Mouse (Mus musculus) cerebellum, adult 9-10 months (tissue): ENCODE data around the gene Eno1.
A peak's percentile ranks its signal among the peaks of the same experiment; 100 is the strongest.

Experiments
- DNase-seq: peaks from one replicate; pipeline ENCODE4 v3.0.0; 2022

The Eno1 gene

GRCm38 (mm10) chr4:150236521-150237481 is at the start of gene Eno1:
Gene Eno1, plus strand, starts transcription at chr4:150236721.
- DNase-seq, result peak; percentile 96

- no peak for DNase-seq
Measured at GRCm38 (mm10) chr4:150188236-150188635, 48.3 kb upstream of the Eno1 start.

GRCm38 (mm10) chr4:150192199-150192598 is 44.3 kb upstream of the Eno1 start:
- DNase-seq, result no peak

GRCm38 (mm10) chr4:150193915-150194314 is 42.6 kb upstream of the Eno1 start:
- DNase-seq, result no peak

- no peak for DNase-seq
Measured at GRCm38 (mm10) chr4:150198268-150198667, 38.3 kb upstream of the Eno1 start.

- no peak for DNase-seq
Measured at GRCm38 (mm10) chr4:150201232-150201631, 35.3 kb upstream of the Eno1 start, which contains the start of gene Car6. Gene Car6, minus strand, starts transcription at chr4:150201332.

- no peak for DNase-seq
Measured at GRCm38 (mm10) chr4:150202702-150203101, 33.8 kb upstream of the Eno1 start.

GRCm38 (mm10) chr4:150204877-150205276 is 31.6 kb upstream of the Eno1 start:
- DNase-seq, result no peak

GRCm38 (mm10) chr4:150209751-150210150 is 26.8 kb upstream of the Eno1 start:
- DNase-seq, result no peak

- DNase-seq, result no peak
Measured at GRCm38 (mm10) chr4:150210306-150210705, 26.2 kb upstream of the Eno1 start.

- DNase-seq, result no peak
Measured at GRCm38 (mm10) chr4:150211930-150212552, 24.5 kb upstream of the Eno1 start.

- no peak for DNase-seq
Measured at GRCm38 (mm10) chr4:150212553-150212971, 24.0 kb upstream of the Eno1 start.

- DNase-seq, result peak; percentile 28
Measured at GRCm38 (mm10) chr4:150213910-150214309, 22.6 kb upstream of the Eno1 start.

- no peak for DNase-seq
Measured at GRCm38 (mm10) chr4:150216423-150216822, 20.1 kb upstream of the Eno1 start.

- DNase-seq, result no peak
Measured at GRCm38 (mm10) chr4:150217042-150217554, 19.4 kb upstream of the Eno1 start.

- no peak for DNase-seq
Measured at GRCm38 (mm10) chr4:150217935-150218334, 18.6 kb upstream of the Eno1 start.

GRCm38 (mm10) chr4:150219501-150220292 is 16.8 kb upstream of the Eno1 start:
- peak; percentile 65 for DNase-seq

GRCm38 (mm10) chr4:150220584-150220983 is 15.9 kb upstream of the Eno1 start:
- no peak for DNase-seq

- DNase-seq, result no peak
Measured at GRCm38 (mm10) chr4:150221017-150221640, 15.4 kb upstream of the Eno1 start.

GRCm38 (mm10) chr4:150223830-150224229 is 12.7 kb upstream of the Eno1 start:
- no peak for DNase-seq

GRCm38 (mm10) chr4:150225700-150226099 is 10.8 kb upstream of the Eno1 start:
- peak; percentile 19 for DNase-seq
